ENCODE assay signal across 28 mouse cellular contexts in the genomic region with DNA sequence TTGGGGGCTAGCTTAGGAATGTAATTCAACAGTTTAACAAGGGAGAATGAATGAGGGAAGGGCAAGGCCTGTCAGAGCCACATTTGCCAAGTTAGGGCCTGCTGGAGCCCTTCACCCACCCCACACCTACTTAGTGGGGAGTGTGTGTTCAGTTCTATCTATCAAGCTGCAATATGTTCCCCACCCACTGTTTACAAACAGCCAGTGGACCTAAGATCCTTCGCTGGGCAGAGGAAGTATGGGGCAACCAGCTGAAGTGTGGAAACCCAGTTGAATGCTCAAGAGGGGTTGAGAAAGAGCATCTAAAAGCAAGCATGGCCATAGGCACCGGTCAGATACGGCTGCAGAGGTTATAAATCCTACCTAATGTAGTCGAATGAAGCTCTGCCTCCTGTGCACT. TPM values are rescaled to one million over a fixed set of nuclear protein-coding genes. Genes with fewer than 3 reads are reported as not detected.
DNase-seq lines count a peak whose midpoint lies in the region; ATAC-seq and TF ChIP-seq lines count a peak whose summit lies in the region.
"Had no signal": no experiment of that assay in that cellular context is flagged by ENCODE, and none has a peak within 500 bp of the region (broad histone marks: within the 10 kb centered on the region; RNA-seq: fewer than 3 reads in every experiment).

No protein-coding gene starts in this region.

- no peak for TF ChIP-seq CTCF in lung, postnatal 0 days (IDR thresholded peaks at IDR 0.05)

- H3K4me2 ChIP-seq in lung, postnatal 0 days (replicated peaks; ENCODE audit: low read depth, low read length), result no peak overlapping the region
- H3K4me2 ChIP-seq: embryonic facial prominence, embryonic 12.5 days; forebrain, embryonic 15.5 days; heart, embryonic 12.5 days; hindbrain, embryonic 15.5 days had no signal

- no peaks in the 10 kb centered on the region for H3K27me3 ChIP-seq in lung, postnatal 0 days (replicated peaks; ENCODE audit: insufficient read depth, low read length)
- H3K27me3 ChIP-seq: embryonic facial prominence, embryonic 12.5 days; forebrain, embryonic 15.5 days; heart, embryonic 12.5 days; hindbrain, embryonic 15.5 days had no signal

- TF ChIP-seq EP300 in lung, postnatal 0 days (IDR thresholded peaks at IDR 0.05), result peak; percentile 18; the same call in 1 of the 2 replicates

- H3K27ac ChIP-seq in lung, postnatal 0 days (ENCODE audit: low read length), result no peak overlapping the region
- H3K27ac ChIP-seq: embryonic facial prominence, embryonic 12.5 days; forebrain, embryonic 15.5 days; hindbrain, embryonic 15.5 days had no signal

- WGBS in lung, postnatal 0 days, result 69% methylated on average over 4 of the region's 4 CpGs

- H3K36me3 ChIP-seq in lung, postnatal 0 days (ENCODE audit: insufficient read depth, low read length), result no peaks in the 10 kb centered on the region
- H3K36me3 ChIP-seq: embryonic facial prominence, embryonic 12.5 days; forebrain, embryonic 15.5 days; heart, embryonic 12.5 days; hindbrain, embryonic 15.5 days had no signal

- no peaks in the 10 kb centered on the region for H3K4me1 ChIP-seq in lung, postnatal 0 days (ENCODE audit: insufficient read depth, low read depth, low read length)
- H3K4me1 ChIP-seq: forebrain, embryonic 15.5 days; hindbrain, embryonic 15.5 days had no signal

- no peak overlapping the region for H3K9ac ChIP-seq in lung, postnatal 0 days (replicated peaks; ENCODE audit: low read depth)
- H3K9ac ChIP-seq: embryonic facial prominence, embryonic 12.5 days; forebrain, embryonic 15.5 days; heart, embryonic 12.5 days; hindbrain, embryonic 15.5 days had no signal

- no peaks in the 10 kb centered on the region for H3K9me3 ChIP-seq in lung, postnatal 0 days (ENCODE audit: low read length)
- H3K9me3 ChIP-seq: embryonic facial prominence, embryonic 12.5 days; forebrain, embryonic 15.5 days; heart, embryonic 12.5 days; hindbrain, embryonic 15.5 days had no signal

- no peak overlapping the region for H3K4me3 ChIP-seq in lung, postnatal 0 days (ENCODE audit: low read depth, low read length)
- H3K4me3 ChIP-seq: embryonic facial prominence, embryonic 12.5 days; forebrain, embryonic 15.5 days; heart, embryonic 12.5 days; hindbrain, embryonic 15.5 days had no signal

- ATAC-seq in lung, postnatal 0 days, result peak; percentile 31
- ATAC-seq in granulocyte monocyte progenitor cell, adult 5-6 weeks (replicated peaks; ENCODE audit: poor library complexity, severe bottlenecking), result peak; percentile 89
- ATAC-seq in neutrophil, adult 5-6 weeks (ENCODE audit: extremely low read depth, insufficient number of reproducible peaks, low FRiP score, poor library complexity, severe bottlenecking), result peak; percentile 50
- ATAC-seq: forebrain, embryonic 15.5 days had no signal

- DNase-seq in lung, postnatal 0 days (ENCODE audit: low spot score), result peak; percentile 67
- no peak for DNase-seq in lung, postnatal 25 days (ENCODE audit: low spot score)
- peak; percentile 23 for DNase-seq in testis, postnatal 10 days (ENCODE audit: low spot score)
- no peak for DNase-seq in testis, postnatal 14 days (ENCODE audit: low spot score)
- DNase-seq in cerebellum, adult 11 months, result no peak
- no peak for DNase-seq in spleen, adult 12 weeks (ENCODE audit: low spot score)
- DNase-seq: adrenal gland, postnatal 25 days; B cell, adult 2 months; cerebellum, adult 11-12 months; cerebellum, adult 9-10 months; cerebellum, postnatal 25 days; gastrocnemius, postnatal 10 days; heart, postnatal 36 days had no signal

RNA-seq across cellular contexts. Expression of gene Ncf2, which starts 13.0 kb away (rescaled TPM):
- 9.6 and 12.0 TPM in 2 replicates for polyA plus RNA-seq in lung, postnatal 0 days (2015; fragmentation: Nextera tagmentation; extraction: Ambion mirVana)
- total RNA-seq in granulocyte monocyte progenitor cell, adult 5-6 weeks (2014; fragmentation: Nextera tagmentation), result 102 and 121 TPM in 2 replicates
- 118 and 136 TPM in 2 replicates for total RNA-seq in granulocyte monocyte progenitor cell, adult 5-6 weeks (2017)
- 637 and 647 TPM in 2 replicates for total RNA-seq in neutrophil, adult 5-6 weeks (2017)

RNA-seq across cellular contexts. Expression of gene Arpc5, which starts 20.6 kb away (rescaled TPM):
- polyA plus RNA-seq in lung, postnatal 0 days (2015; fragmentation: Nextera tagmentation; extraction: Ambion mirVana), result 376 and 377 TPM in 2 replicates
- 175 and 199 TPM in 2 replicates for total RNA-seq in granulocyte monocyte progenitor cell, adult 5-6 weeks (2014; fragmentation: Nextera tagmentation)
- 115 and 134 TPM in 2 replicates for total RNA-seq in granulocyte monocyte progenitor cell, adult 5-6 weeks (2017)
- total RNA-seq in neutrophil, adult 5-6 weeks (2017), result 356 and 382 TPM in 2 replicates

RNA-seq across cellular contexts. Expression of gene Rgl1, which starts 20.8 kb away (rescaled TPM):
- 33.2 and 44.4 TPM in 2 replicates for polyA plus RNA-seq in lung, postnatal 0 days (2015; fragmentation: Nextera tagmentation; extraction: Ambion mirVana)
- 1.6 and 3.3 TPM in 2 replicates for total RNA-seq in granulocyte monocyte progenitor cell, adult 5-6 weeks (2014; fragmentation: Nextera tagmentation)
- 0.46 and 2.1 TPM in 2 replicates for total RNA-seq in granulocyte monocyte progenitor cell, adult 5-6 weeks (2017)
- 12.4 and 12.6 TPM in 2 replicates for total RNA-seq in neutrophil, adult 5-6 weeks (2017)

RNA-seq across cellular contexts. Expression of gene Apobec4, which starts 36.6 kb away (rescaled TPM):
- 0.50 and 0.74 TPM in 2 replicates for polyA plus RNA-seq in lung, postnatal 0 days (2015; fragmentation: Nextera tagmentation; extraction: Ambion mirVana)
- not detected in 2 replicates for total RNA-seq in granulocyte monocyte progenitor cell, adult 5-6 weeks (2014; fragmentation: Nextera tagmentation)
- total RNA-seq in granulocyte monocyte progenitor cell, adult 5-6 weeks (2017), result not detected in 2 replicates
- not detected in 2 replicates for total RNA-seq in neutrophil, adult 5-6 weeks (2017)
- total RNA-seq: adrenal gland, adult 18-20 months; adrenal gland, postnatal 25 days; gastrocnemius, postnatal 10 days; gastrocnemius, postnatal 4 days; heart, adult 8-10 months; heart, postnatal 36 days; MEL had no signal
- polyA plus RNA-seq: brain, embryonic 14.5 days; cortical plate, adult 2 months; embryonic facial prominence, embryonic 12.5 days; forebrain, embryonic 11.5 days; forebrain, embryonic 15.5 days; heart, embryonic 12.5 days; heart, embryonic 16.5 days; hindbrain, embryonic 11.5 days; hindbrain, embryonic 15.5 days had no signal

Comparison
In these comparisons a context has a peak if more than half of its experiments do, and no peak if none do; other contexts are left out.
1. DNase-seq: peak in lung, postnatal 0 days (single experiment) and testis, postnatal 10 days (single experiment); none in lung, postnatal 25 days (single experiment), testis, postnatal 14 days (single experiment), cerebellum, adult 11 months (single experiment) and spleen, adult 12 weeks (single experiment).
2. ATAC-seq: peak in every context shown above with its lines; median percentile 89 in granulocyte monocyte progenitor cell, adult 5-6 weeks; 50 in neutrophil, adult 5-6 weeks; 31 in lung, postnatal 0 days.